Mouse (Mus musculus) thymus, adult 2 months (tissue): Measurements from ENCODE around the gene Rasa4.

Source experiments
- CTCF ChIP-seq: fragments of 200-500 bp; IDR thresholded peaks from 2 replicates; pipeline ENCODE4 v1.5.1; 2012; ENCODE audit warnings: mild to moderate bottlenecking, control low read depth, low read length, moderate library complexity, borderline replicate concordance; ENCODE audit not compliant: control insufficient read depth, poor library complexity, insufficient read depth; ENCODE audit errors: extremely low read depth
- POLR2A ChIP-seq: fragments of 200-500 bp; IDR thresholded peaks from 2 replicates; pipeline ENCODE4 v1.6.1; 2012; ENCODE audit warnings: mild to moderate bottlenecking, low read length, control low read depth, moderate library complexity; ENCODE audit not compliant: control insufficient read depth, poor library complexity, insufficient read depth; ENCODE audit errors: extremely low read depth

DNA sequence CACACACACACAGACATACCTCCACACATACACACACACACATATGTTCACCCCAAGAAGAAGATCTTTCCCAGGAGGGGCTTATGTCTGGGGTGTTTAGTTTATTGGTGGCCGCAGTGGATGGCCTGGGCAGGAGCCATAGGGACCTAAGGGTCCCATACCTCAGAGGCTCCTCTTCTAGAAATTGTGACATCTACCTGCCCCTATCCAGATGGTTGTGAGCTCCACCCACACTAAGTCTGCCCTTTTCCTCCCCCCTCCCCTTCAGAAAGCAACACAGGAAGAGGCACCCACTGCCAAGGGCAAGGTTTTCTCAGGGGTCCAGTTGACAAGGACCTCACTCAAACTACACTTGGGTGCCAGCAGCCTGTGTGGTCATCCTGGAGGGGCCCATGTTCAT, 63.2 kb downstream of the Rasa4 start:
- TF ChIP-seq CTCF (no peak), POLR2A (no peak)
